Mouse (Mus musculus) left cerebral cortex, adult 9 months (tissue): ENCODE data around the gene Kansl2.
A peak's percentile ranks its signal among the peaks of the same experiment; 100 is the strongest.

Source experiments
- DNase-seq, 2 experiments: peaks; one replicate each; pipeline ENCODE4 v3.0.0; 2022; ENCODE audit warnings: low spot score in 2 of 2

Kansl2 gene

DNA sequence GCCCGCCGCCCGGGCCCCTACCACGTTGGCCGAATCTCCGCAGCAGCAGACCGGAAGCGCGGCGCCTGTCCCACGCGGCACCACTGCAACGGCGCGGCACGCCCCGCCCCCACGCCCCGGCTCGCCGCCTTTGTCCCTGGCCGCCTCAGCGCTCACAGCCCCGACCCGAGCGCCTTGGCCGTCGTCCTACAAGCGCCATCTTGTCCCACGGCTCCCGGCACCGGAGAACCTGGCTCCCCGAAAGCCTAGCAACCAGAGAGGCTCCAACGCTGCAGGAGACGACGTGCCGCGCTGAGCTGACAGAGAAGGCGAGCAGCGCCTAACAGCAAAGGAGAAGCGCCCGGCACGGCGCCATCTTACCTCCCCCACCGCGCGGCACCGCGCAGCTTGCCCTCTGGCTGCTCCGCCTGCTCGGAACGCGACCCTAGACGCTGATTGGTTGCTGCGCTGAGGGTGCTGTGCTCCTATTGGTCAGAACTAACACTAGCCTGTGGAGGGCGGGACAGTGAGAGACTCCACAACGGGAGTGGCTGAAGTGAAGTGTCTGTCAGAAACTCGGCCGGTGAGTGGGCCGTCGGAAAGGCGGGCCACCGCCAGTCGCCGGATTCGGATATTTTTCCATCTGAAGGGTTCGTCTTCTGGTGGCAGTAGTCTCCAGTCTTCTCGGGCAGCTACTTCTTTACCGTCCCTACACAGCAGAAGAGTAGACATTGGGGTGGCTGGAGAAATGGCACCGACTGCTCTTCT is at the start of gene Kansl2:
Kansl2 (minus strand) TSS at position 384 of the 747 bp plus-strand sequence.
- DNase-seq, result peak; percentile 98 to 99

DNA sequence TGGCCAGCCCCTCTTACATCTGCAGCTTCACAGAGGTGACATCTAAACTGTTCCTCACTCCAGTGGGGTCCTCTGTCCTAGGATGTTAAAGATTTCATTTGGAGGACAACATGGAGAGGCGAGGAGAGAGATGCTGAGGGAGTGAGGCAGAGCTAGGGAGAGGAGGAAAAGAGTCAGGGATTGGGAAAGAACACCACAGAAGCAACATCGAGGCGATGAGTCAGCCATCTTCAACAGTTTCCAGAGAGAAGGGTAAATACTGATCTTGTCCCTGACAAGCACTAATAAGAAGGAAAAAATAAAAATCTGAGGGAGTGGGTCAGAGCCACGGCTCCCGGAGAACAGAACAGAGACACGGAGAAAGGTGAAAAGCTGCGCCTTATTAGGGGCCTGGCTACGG is 48.9 kb upstream of the Kansl2 start:
- DNase-seq, result no peak

GRCm38 (mm10) chr15:98582410-98582809 is 48.3 kb upstream of the Kansl2 start:
- peak in 1 of 2 experiments; percentile 30 for DNase-seq

- DNase-seq, result peak in 1 of 2 experiments; percentile 83
Observed at GRCm38 (mm10) chr15:98579795-98580464, 45.9 kb upstream of the Kansl2 start.

- DNase-seq, result no peak
Observed at GRCm38 (mm10) chr15:98579310-98579709, 45.2 kb upstream of the Kansl2 start.

- DNase-seq, result no peak
Observed at GRCm38 (mm10) chr15:98573293-98573692, 39.2 kb upstream of the Kansl2 start.

DNA sequence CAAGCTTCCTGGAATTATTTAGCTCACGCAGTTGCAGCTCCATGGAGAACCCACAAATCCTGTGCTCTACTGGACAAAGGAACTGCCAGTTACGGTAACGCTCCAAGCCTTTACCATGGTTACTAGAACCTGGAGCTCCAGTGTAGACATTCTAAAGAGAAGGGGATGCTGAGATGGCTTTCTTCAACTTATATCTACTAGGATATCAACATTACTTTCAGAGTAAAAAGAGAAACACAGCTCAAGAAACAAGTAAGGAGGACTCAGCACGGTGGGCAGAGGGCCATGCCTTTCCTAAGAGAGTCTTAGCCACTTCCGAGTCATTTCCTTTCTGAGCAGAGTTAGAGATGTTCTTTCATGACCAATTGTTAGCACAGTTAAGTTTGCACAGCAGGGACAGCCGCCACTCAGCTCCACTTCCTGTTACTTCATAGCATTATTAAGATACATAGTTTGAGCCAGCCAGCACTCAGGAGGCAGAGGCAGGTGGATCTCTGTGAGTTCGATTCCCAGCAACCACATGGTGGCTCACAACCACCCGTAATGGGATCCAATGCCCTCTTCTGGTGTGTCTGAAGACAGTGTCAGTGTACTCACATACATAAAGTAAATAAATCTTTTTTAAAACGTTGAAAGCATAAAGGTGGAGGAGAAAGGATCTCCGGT is 36.9 kb upstream of the Kansl2 start, which contains the start of the genes Ccnt1 and 4930415O20Rik:
Ccnt1 (minus strand) TSS at position 51 of the 666 bp plus-strand sequence.
4930415O20Rik (plus strand) TSS at position 132 of the 666 bp plus-strand sequence.
- DNase-seq, result no peak

- DNase-seq, result no peak
Observed at GRCm38 (mm10) chr15:98569795-98570365, 35.8 kb upstream of the Kansl2 start.

- no peak for DNase-seq
Observed at GRCm38 (mm10) chr15:98569216-98569615, 35.2 kb upstream of the Kansl2 start.

DNA sequence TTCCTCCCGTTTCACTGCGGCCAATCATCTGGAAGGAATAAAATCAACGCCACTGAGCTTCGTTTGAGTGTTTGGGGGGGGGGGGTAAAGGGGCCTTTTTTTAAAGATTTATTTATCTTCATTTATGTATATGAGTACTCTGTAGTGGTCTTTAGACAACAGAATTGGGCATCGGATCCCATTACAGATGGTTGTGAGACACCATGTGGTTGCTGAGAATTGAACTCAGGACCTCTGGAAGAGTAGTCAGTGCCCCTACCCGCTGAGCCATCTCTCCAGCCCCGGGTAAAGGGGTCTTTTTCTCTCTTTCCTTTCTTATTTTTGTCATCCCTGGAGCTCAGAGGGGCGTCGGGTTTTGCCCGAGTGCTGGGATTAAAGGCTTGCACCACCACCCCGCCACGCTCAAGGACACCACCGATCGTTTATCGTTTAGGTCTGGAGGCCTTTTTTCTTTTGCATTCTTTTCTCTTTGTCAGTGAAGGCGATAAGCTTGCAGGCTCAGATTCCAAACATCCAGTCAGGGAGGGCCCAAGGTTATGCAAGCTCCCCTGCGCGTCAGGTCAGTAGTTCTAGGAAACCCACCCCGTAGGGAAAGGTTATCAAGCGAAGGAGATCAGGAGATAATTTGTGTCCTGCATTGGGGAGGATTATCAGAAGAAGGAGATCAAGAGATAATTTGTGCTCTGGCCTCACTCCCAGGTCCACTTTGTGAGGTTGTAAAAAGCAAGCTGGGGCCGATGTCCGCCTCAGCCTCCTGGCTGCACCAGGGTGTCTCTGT is 34.4 kb upstream of the Kansl2 start:
- DNase-seq, result no peak

DNA sequence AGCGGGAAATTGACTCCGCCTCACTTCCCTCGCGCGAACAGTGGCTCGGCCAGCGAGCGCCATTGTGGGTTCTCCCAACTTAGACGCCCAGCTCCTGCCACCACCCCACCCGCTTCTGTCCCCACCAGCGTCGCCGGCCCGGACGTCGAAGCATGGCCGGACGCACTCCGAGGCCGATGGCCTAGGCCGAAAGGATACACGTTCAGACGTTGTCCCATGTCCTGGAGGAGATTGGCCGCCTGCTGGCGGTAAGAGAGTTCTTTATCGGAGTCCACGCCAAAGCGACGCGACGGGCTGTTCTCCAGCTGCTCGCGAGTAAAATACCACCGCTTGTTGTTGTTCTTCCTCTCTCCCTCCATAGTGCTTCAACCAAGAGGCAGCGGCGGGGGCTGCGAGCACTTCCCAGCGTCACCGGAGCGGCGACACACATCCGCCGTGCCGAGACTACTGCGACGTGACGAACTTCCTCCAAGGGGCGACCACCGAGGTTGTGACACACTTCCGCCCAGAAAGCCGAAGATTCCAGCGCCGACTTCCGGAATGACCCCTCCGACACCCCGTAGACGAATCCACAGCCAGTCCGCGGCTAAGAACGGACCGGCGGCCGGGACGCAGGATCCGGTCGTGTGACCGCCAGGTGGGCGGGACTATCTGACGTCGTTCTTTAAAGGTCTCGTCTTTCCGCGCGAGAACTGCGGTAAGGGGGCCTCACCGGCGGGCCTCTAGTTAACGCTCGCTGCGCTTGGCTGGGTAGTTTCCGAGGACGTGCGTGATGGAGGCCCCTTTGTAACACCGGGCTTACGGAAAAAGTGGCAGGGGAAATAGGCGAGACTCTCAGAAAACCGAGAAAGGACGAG is 33.4 kb upstream of the Kansl2 start:
- DNase-seq, result peak; percentile 99 to 100

GRCm38 (mm10) chr15:98566973-98567277 is 32.9 kb upstream of the Kansl2 start:
- DNase-seq, result no peak

DNA sequence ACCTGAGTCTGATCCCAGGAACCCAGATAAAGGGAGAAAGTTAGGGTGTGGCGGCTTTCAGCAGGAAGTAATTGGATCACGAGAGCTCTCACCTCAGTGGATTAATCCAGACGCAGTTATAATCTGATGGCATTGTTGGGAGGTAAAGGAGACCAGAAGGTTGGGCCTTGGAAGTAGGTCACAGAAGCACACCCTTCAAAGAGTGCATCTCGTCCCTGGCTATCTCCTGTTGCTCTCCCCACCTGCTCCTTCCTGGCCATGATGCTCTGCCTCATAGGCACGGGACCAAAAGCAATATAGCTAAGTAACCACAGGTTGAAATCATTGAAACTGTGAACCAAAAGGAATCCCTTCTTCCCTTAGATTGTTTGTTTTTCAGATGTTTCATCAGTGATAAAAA is 23.1 kb upstream of the Kansl2 start:
- DNase-seq, result no peak

DNA sequence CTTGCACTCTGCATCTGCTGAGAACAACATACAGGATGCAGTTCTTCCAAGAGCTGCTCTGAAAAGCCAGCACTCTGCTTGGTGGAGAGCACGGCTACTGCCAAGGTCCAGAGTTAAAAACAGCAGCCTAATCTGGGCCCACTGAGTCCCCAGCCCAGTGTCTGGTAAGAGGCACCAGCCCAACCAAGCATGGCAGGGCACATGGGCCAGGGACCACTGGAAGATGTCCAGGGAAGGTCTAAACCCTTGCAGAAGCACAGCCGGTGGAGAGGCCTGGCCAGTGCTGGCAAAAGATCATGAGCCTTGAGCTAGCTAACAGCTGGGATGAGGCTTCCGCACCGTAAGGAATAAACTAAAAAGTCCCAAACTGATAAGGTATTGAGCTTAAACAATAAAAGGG is 21.8 kb upstream of the Kansl2 start:
- DNase-seq, result no peak

- DNase-seq, result no peak
Observed at GRCm38 (mm10) chr15:98552758-98553157, 18.7 kb upstream of the Kansl2 start.

- no peak for DNase-seq
Observed at GRCm38 (mm10) chr15:98546843-98547242, 12.8 kb upstream of the Kansl2 start.

GRCm38 (mm10) chr15:98545151-98545550 is 11.1 kb upstream of the Kansl2 start:
- DNase-seq, result no peak

GRCm38 (mm10) chr15:98543341-98543740 is 9.3 kb upstream of the Kansl2 start:
- no peak for DNase-seq

DNA sequence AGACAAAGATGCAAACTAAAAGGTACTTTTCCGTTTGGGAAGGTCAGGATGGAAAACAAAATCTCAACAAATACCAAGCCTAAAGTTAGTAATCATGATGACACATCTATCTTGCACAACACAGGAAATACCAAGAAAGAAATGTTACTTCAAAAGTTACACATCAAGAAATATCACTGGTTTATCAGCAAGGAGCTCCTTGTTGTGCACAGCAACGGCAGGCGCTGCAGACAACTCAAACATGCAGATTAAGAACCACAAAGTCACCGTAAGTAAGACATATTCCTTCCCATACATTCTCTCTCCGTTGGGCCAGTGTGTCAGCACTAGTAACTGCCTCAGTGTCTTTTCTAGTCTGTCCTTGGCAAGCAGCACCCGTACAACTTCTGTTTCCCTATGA is 7.0 kb upstream of the Kansl2 start:
- no peak for DNase-seq

DNA sequence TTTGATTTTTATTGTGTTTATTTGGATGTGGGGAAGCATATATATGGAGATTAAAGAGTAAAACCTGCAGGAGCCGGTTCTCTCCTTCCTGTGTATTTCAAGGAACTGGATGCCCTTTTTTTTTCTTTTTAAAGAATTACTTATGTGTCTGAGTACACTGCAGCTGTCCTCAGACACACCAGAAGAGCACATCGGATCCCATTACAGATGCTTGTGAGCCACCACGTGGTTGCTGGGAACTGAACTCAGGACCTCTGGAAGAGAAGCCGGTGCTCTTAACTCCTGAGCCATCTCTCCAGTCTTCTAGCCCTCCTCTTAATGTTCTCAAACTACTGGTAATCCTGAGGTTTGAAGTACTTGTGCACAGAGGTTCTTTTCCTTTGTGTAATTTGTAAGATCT is 3.9 kb upstream of the Kansl2 start:
- DNase-seq, result no peak
